9 mouse cellular contexts compared by ENCODE assay signal in genomic region chr6:52208868-52209684, GRCm38 (mm10). TPM values are rescaled to one million over a fixed set of nuclear protein-coding genes. Genes with fewer than 3 reads are reported as not detected.
DNase-seq lines count a peak whose midpoint lies in the region; ATAC-seq and TF ChIP-seq lines count a peak whose summit lies in the region.
"Had no signal": no experiment of that assay in that cellular context is flagged by ENCODE, and none has a peak within 500 bp of the region (broad histone marks: within the 10 kb centered on the region; RNA-seq: fewer than 3 reads in every experiment).

No protein-coding gene starts in this region.

- peaks cover 97% of the 10 kb centered on the region for H3K27me3 ChIP-seq in liver, embryonic 16.5 days (ENCODE audit: control insufficient read depth, insufficient read depth, low read depth, low read length)

- no peaks in the 10 kb centered on the region for H3K9me3 ChIP-seq in liver, embryonic 16.5 days (replicated peaks; ENCODE audit: control insufficient read depth, low read length)

- H3K36me3 ChIP-seq in liver, embryonic 16.5 days (ENCODE audit: control insufficient read depth, insufficient read depth): no peaks in the 10 kb centered on the region

- peak overlapping the region; percentile 82 for H3K27ac ChIP-seq in gastrocnemius, adult 2 months
- H3K27ac ChIP-seq in liver, embryonic 16.5 days (ENCODE audit: low read length): no peak overlapping the region

- H3K4me3 ChIP-seq in gastrocnemius, adult 2 months: peak overlapping the region; percentile 77
- H3K4me3 ChIP-seq in liver, embryonic 16.5 days (ENCODE audit: low read depth, low read length): peak overlapping the region; percentile 12; the same call in 1 of the 2 replicates

- no peak for ATAC-seq in liver, embryonic 16.5 days (ENCODE audit: low read depth)
- no peak for ATAC-seq in erythroid progenitor cell, adult 5-6 weeks (replicated peaks; ENCODE audit: low FRiP score, poor library complexity, severe bottlenecking)
- no peak for ATAC-seq in megakaryocyte-erythroid progenitor cell, adult 5-6 weeks (replicated peaks; ENCODE audit: low FRiP score, low TSS enrichment, poor library complexity, severe bottlenecking)

- intact Hi-C loops in gastrocnemius, adult 2 months (cut with DNase I): no loop called here

- DNase-seq in gastrocnemius, adult 2 months: no peak
- no peak for DNase-seq in gastrocnemius, postnatal 4 days (ENCODE audit: low spot score in 2 of 2)
- peak; percentile 34 for DNase-seq in ES-CJ7 (ENCODE audit: low read depth, low spot score)
- DNase-seq in induced T-regulatory cell, adult 2 months (ENCODE audit: low read depth): peak; percentile 10
- DNase-seq in cerebellum, postnatal 36 days: no peak
- DNase-seq: thymus, postnatal 14 days had no signal

- WGBS in liver, embryonic 16.5 days (ENCODE audit: insufficient replicate concordance): 14% methylated on average over 16 of the region's 18 CpGs

- peak overlapping the region; percentile 27 for H3K4me2 ChIP-seq in liver, embryonic 16.5 days (ENCODE audit: low read depth, low read length)

- H3K4me1 ChIP-seq in liver, embryonic 16.5 days (ENCODE audit: control insufficient read depth, low read depth, low read length): no peaks in the 10 kb centered on the region; the same call in none of the 2 replicates

- TF ChIP-seq CTCF in gastrocnemius, adult 2 months (IDR thresholded peaks at IDR 0.05): no peak

- H3K9ac ChIP-seq in liver, embryonic 16.5 days (ENCODE audit: low read depth, low read length): no peak overlapping the region

RNA-seq across cellular contexts. Expression of gene Hoxa6, which starts 0.6 kb away (rescaled TPM):
- 1 to 10 TPM; 2.6 to 2.7 TPM for total RNA-seq in gastrocnemius, adult 2 months (2021)
- 1 to 10 TPM; 3.0 to 3.5 TPM for total RNA-seq in gastrocnemius, postnatal 4 days (2021)
- not detected in 2 replicates for polyA plus RNA-seq in liver, embryonic 16.5 days (2015; fragmentation: Nextera tagmentation; extraction: Ambion mirVana)
- total RNA-seq in erythroid progenitor cell, adult 5-6 weeks (2015; ENCODE audit: low replicate concordance): not detected in 2 replicates
- not detected in 2 replicates for total RNA-seq in erythroid progenitor cell, adult 5-6 weeks (2017; ENCODE audit: low replicate concordance)
- total RNA-seq in megakaryocyte-erythroid progenitor cell, adult 5-6 weeks (2014; fragmentation: Nextera tagmentation): 1.5 TPM in 1 of 2 replicates, not detected in the other
- total RNA-seq in megakaryocyte-erythroid progenitor cell, adult 5-6 weeks (2017): not detected in 2 replicates

RNA-seq across cellular contexts. Expression of gene Hoxa3, which starts 4.1 kb away (rescaled TPM):
- total RNA-seq in gastrocnemius, adult 2 months (2021): 1 to 10 TPM; 2.8 to 3.1 TPM
- 1 to 10 TPM; 3.2 to 4.1 TPM for total RNA-seq in gastrocnemius, postnatal 4 days (2021)
- 0.14 and 0.27 TPM in 2 replicates for polyA plus RNA-seq in liver, embryonic 16.5 days (2015; fragmentation: Nextera tagmentation; extraction: Ambion mirVana)
- total RNA-seq in erythroid progenitor cell, adult 5-6 weeks (2015; ENCODE audit: low replicate concordance): not detected in 2 replicates
- total RNA-seq in erythroid progenitor cell, adult 5-6 weeks (2017; ENCODE audit: low replicate concordance): 0.45 TPM in 1 of 2 replicates, not detected in the other
- 0.77 and 1.4 TPM in 2 replicates for total RNA-seq in megakaryocyte-erythroid progenitor cell, adult 5-6 weeks (2014; fragmentation: Nextera tagmentation)
- not detected in 2 replicates for total RNA-seq in megakaryocyte-erythroid progenitor cell, adult 5-6 weeks (2017)

RNA-seq across cellular contexts. Expression of gene Gm28308, which starts 4.1 kb away (rescaled TPM):
- total RNA-seq in gastrocnemius, adult 2 months (2021): under 1 TPM in 1 of 2 experiments, not detected in 1; 0.82 TPM
- total RNA-seq in gastrocnemius, postnatal 4 days (2021): under 1 TPM in 1 of 2 experiments, not detected in 1; 0.73 TPM
- not detected in 2 replicates for polyA plus RNA-seq in liver, embryonic 16.5 days (2015; fragmentation: Nextera tagmentation; extraction: Ambion mirVana)
- total RNA-seq in erythroid progenitor cell, adult 5-6 weeks (2015; ENCODE audit: low replicate concordance): not detected in 2 replicates
- total RNA-seq in erythroid progenitor cell, adult 5-6 weeks (2017; ENCODE audit: low replicate concordance): not detected in 2 replicates
- total RNA-seq in megakaryocyte-erythroid progenitor cell, adult 5-6 weeks (2014; fragmentation: Nextera tagmentation): not detected in 2 replicates
- not detected in 2 replicates for total RNA-seq in megakaryocyte-erythroid progenitor cell, adult 5-6 weeks (2017)

RNA-seq across cellular contexts. Expression of gene Hoxa5, which starts 4.7 kb away (rescaled TPM):
- total RNA-seq in gastrocnemius, adult 2 months (2021): 1 to 10 TPM; 2.2 to 2.9 TPM
- total RNA-seq in gastrocnemius, postnatal 4 days (2021): 1 to 10 TPM; 4.4 to 5.1 TPM
- polyA plus RNA-seq in liver, embryonic 16.5 days (2015; fragmentation: Nextera tagmentation; extraction: Ambion mirVana): 0.26 and 0.68 TPM in 2 replicates
- total RNA-seq in erythroid progenitor cell, adult 5-6 weeks (2015; ENCODE audit: low replicate concordance): not detected in 2 replicates
- not detected in 2 replicates for total RNA-seq in erythroid progenitor cell, adult 5-6 weeks (2017; ENCODE audit: low replicate concordance)
- 1.1 and 2.6 TPM in 2 replicates for total RNA-seq in megakaryocyte-erythroid progenitor cell, adult 5-6 weeks (2014; fragmentation: Nextera tagmentation)
- 0.56 and 0.76 TPM in 2 replicates for total RNA-seq in megakaryocyte-erythroid progenitor cell, adult 5-6 weeks (2017)

RNA-seq across cellular contexts. Expression of gene Hoxa7, which starts 12.6 kb away (rescaled TPM):
- total RNA-seq in gastrocnemius, adult 2 months (2021): 1 to 10 TPM; 4.7 to 5.0 TPM
- 10 to 100 TPM; 11.2 to 12.5 TPM for total RNA-seq in gastrocnemius, postnatal 4 days (2021)
- polyA plus RNA-seq in liver, embryonic 16.5 days (2015; fragmentation: Nextera tagmentation; extraction: Ambion mirVana): 0.26 and 0.34 TPM in 2 replicates
- 1.1 and 8.4 TPM in 2 replicates for total RNA-seq in erythroid progenitor cell, adult 5-6 weeks (2015; ENCODE audit: low replicate concordance)
- 1.3 and 3.8 TPM in 2 replicates for total RNA-seq in erythroid progenitor cell, adult 5-6 weeks (2017; ENCODE audit: low replicate concordance)
- 3.4 and 4.1 TPM in 2 replicates for total RNA-seq in megakaryocyte-erythroid progenitor cell, adult 5-6 weeks (2014; fragmentation: Nextera tagmentation)
- 2.6 and 3.1 TPM in 2 replicates for total RNA-seq in megakaryocyte-erythroid progenitor cell, adult 5-6 weeks (2017)

Comparison
In these comparisons a context has a peak if more than half of its experiments do, and no peak if none do; other contexts are left out.
1. DNase-seq: peak in ES-CJ7 (single experiment) and induced T-regulatory cell, adult 2 months (single experiment); none in gastrocnemius, adult 2 months (single experiment), gastrocnemius, postnatal 4 days (0 of 2) and cerebellum, postnatal 36 days (0 of 2).